Mouse (Mus musculus): ENCODE measurements around the gene Sirt2.

Sirt2 gene

DNA sequence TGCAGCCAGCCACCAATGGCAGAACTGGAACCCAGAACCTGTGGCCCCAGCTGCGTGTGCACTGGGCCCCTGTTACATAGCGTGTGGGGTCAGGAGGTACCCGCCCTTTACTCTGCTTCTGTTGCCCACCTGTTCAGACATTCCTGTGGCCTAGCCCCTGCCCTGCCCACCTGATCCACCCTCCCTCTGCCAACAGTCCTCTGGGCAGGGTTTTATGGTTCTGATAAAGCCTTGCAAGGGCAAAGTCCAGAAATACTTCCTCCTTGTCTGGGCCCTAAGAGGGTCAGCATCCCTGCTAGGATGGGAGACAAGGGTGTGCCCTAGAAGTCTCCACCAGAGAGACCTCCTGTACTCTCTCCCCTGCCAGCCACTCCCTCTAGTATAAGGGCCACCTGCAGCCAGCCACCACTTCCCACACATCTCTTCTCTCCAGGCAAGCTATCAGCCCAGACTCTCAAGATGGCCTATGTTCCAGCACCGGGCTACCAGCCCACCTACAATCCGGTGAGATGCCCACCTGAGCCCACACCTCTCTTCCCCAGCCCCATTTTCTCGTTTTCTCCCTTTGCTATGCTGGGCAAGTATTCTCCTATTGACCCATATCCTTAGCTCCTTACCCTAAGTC lies 67.3 kb downstream of the Sirt2 start, which contains the start of gene Lgals4:
Gene Lgals4 (plus strand): TSS at position 132 of the 625 bp plus-strand sequence.
- no peak for DNase-seq (ENCODE audit: low read depth, low spot score)

- peak; percentile 12 for DNase-seq (ENCODE audit: low read depth, low spot score)
These were observed 70.4 kb downstream of the Sirt2 start for GRCm38 (mm10) chr7:28836936-28837335.
